Mouse (Mus musculus): ENCODE data around the gene Ano4.

GRCm38 (mm10) chr10:89345196-89345533 is 603 bp upstream of the Ano4 start:
- TF ChIP-seq CTCF (conservative IDR thresholded peaks at IDR 0.05; ENCODE audit: low read length) = no peak
- TF ChIP-seq POU5F1 (IDR thresholded peaks at IDR 0.05; ENCODE audit: borderline replicate concordance, low read length) = no peak
- no peak for TF ChIP-seq NANOG (IDR thresholded peaks at IDR 0.05; ENCODE audit: borderline replicate concordance, low read length)
